Mouse (Mus musculus) gastrocnemius, adult 2 months (tissue): ENCODE measurements around the gene Pou2f3. TPM values are rescaled to one million over a fixed set of nuclear protein-coding genes. Genes with fewer than 3 reads are reported as not detected.

Source experiments
- DNase-seq: peaks from one replicate; pipeline ENCODE4 v3.0.0; 2022
- H3K27ac ChIP-seq: fragments of 200-600 bp; 2 replicates; pipeline ENCODE4 v1.8.1; 2022; ENCODE audit warnings: mild to moderate bottlenecking
- H3K4me3 ChIP-seq: fragments of 200-600 bp; 2 replicates; pipeline ENCODE4 v1.8.1; 2022; ENCODE audit warnings: mild to moderate bottlenecking, moderate library complexity
- CTCF ChIP-seq: fragments of 200-600 bp; IDR thresholded peaks from 2 replicates; pipeline ENCODE4 v1.8.1; 2022; ENCODE audit warnings: antibody characterized with exemption, mild to moderate bottlenecking, moderate library complexity
- intact Hi-C: fragments of 180-260 bp; cut with DNase I; formaldehyde crosslinking; loops from one replicate; pipeline ENCODE4 v1.15.1; 2025
- total RNA-seq, 2 experiments: library from RNA; stranded (reverse); gene quantifications; 2 replicates each; pipeline ENCODE4 v1.2.3; 2021

Pou2f3 gene
- total RNA-seq, 2 experiments from 2014 or later, result 0.11 to 0.15 TPM

GRCm38 (mm10) chr9:43108721-43109120 lies 101.4 kb downstream of the Pou2f3 start:
- Histone ChIP-seq H3K27ac (peak overlapping the region; percentile 3; the same call in 1 of the 2 replicates), H3K4me3 (no peak overlapping the region)
- intact Hi-C loops, result no loop called here
- TF ChIP-seq CTCF, result no peak
- DNase-seq, result no peak

DNA sequence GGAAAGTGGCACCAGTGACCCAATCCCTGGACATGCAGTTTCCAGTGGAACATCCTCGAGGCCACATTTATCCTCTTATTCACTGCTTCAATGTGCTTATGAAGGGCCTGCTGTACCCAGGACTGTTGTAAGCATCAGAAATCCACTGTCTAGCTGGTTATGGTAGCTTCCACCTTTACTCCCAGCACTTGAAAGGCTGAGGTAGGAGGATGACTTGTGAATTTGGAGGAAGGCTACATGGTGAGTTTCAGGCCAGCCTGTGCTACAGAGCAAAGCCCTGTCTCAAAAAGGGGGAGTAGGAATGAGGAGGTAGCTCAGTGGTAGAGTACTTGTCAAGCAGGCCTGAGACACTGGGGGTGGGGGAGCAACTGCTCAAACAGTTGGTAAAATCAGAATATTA lies 102.1 kb downstream of the Pou2f3 start:
- intact Hi-C loops, result no loop called here
- Histone ChIP-seq H3K4me3 (no peak overlapping the region), H3K27ac (peak overlapping the region; percentile 97)
- TF ChIP-seq CTCF, result no peak
- DNase-seq, result no peak

- no peak for TF ChIP-seq CTCF
- intact Hi-C loops, result loop anchor here (1.0 kb wide), 1 partner anchor 107 kb away; no protein-coding TSS in a partner anchor
- Histone ChIP-seq H3K4me3 (peak overlapping the region; percentile 97), H3K27ac (peak overlapping the region; percentile 97)
- DNase-seq, result no peak
These were observed 102.6 kb downstream of the Pou2f3 start for GRCm38 (mm10) chr9:43107555-43107954.

DNA sequence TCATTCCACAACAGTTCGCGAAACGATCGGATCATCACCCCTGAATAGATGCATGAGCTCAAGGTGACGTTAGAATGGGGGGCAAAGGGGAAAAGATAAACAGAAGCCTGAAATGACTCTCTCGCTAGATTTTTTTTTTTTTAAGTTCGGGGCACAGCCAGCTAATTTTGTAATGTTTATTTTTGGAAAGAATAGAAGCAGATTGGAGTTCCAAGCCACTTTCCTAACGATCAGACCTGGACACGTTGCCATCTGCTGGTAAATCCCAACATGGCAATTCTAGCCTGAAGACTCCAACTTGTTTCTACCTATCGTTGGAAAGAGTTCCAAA lies 103.0 kb downstream of the Pou2f3 start, which contains the start of gene Arhgef12:
Gene Arhgef12, minus strand, starts transcription at position 53 of the 331 bp plus-strand sequence.
- DNase-seq, result peak; percentile 66
- Histone ChIP-seq H3K27ac (peak within 1 kb of the TSS; percentile 97), H3K4me3 (peak within 1 kb of the TSS; percentile 97)
- peak; percentile 79 for TF ChIP-seq CTCF
- intact Hi-C loops, result loop anchor here (1.0 kb wide), 1 partner anchor 107 kb away; no protein-coding TSS in a partner anchor

GRCm38 (mm10) chr9:43106426-43107186 lies 103.6 kb downstream of the Pou2f3 start:
- TF ChIP-seq CTCF, result no peak
- peak; percentile 71 for DNase-seq
- intact Hi-C loops, result loop anchor here (1.0 kb wide), 1 partner anchor 106 kb away; no protein-coding TSS in a partner anchor

GRCm38 (mm10) chr9:43105664-43106361 lies 104.4 kb downstream of the Pou2f3 start:
- no peak for TF ChIP-seq CTCF
- peak; percentile 98 for DNase-seq
- intact Hi-C loops, result no loop called here

More at GRCm38 (mm10) chr9:43106426-43107186, 103.6 kb downstream of the Pou2f3 start:
- peak overlapping the region; percentile 97 for H3K4me3 ChIP-seq
- H3K27ac ChIP-seq, result peak overlapping the region; percentile 97

GRCm38 (mm10) chr9:43104873-43105663 lies 105.1 kb downstream of the Pou2f3 start:
- intact Hi-C loops, result no loop called here
- Histone ChIP-seq H3K27ac (peak overlapping the region; percentile 97), H3K4me3 (peak overlapping the region; percentile 97)
- no peak for TF ChIP-seq CTCF
- DNase-seq, result peak; percentile 63

More at GRCm38 (mm10) chr9:43105664-43106361, 104.4 kb downstream of the Pou2f3 start:
- H3K27ac ChIP-seq, result peak overlapping the region; percentile 97
- H3K4me3 ChIP-seq, result peak overlapping the region; percentile 97

GRCm38 (mm10) chr9:43104526-43104872 lies 105.7 kb downstream of the Pou2f3 start:
- DNase-seq, result no peak
- H3K4me3 ChIP-seq, result peak overlapping the region; percentile 97
- no peak for TF ChIP-seq CTCF
- intact Hi-C loops, result no loop called here
- peak overlapping the region; percentile 97 for H3K27ac ChIP-seq

DNA sequence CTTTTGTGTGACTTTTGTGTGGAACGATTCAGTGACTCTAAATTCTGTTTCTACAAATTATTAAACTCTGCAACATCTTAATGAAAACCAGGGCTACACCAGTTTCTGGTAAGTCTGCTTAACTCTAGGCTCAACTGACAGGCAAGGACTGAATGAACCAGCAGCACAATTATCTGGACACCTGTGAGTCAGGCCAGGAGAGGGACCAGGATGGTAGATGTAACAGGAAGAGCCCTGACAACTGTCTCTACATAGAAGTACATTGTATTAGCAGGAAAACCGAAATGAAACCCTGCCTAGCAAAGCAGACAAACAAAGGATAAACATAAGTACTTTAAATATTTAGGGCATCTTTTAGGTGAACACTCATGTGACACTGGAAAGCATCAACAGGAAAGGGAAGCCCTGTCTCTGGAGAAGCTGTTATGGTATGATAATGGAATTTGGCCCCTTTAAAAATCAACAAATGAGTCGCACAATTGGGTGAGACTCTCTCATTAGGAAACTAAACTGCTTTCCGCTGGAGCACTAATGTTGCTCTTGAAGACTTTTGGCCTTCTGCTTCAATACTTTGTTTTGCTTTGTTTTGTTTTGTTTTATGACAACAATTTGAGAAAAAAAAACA lies 106.4 kb downstream of the Pou2f3 start:
- DNase-seq, result no peak
- Histone ChIP-seq H3K27ac (peak overlapping the region; percentile 97), H3K4me3 (peak overlapping the region; percentile 97)
- intact Hi-C loops, result no loop called here
- TF ChIP-seq CTCF, result no peak

DNA sequence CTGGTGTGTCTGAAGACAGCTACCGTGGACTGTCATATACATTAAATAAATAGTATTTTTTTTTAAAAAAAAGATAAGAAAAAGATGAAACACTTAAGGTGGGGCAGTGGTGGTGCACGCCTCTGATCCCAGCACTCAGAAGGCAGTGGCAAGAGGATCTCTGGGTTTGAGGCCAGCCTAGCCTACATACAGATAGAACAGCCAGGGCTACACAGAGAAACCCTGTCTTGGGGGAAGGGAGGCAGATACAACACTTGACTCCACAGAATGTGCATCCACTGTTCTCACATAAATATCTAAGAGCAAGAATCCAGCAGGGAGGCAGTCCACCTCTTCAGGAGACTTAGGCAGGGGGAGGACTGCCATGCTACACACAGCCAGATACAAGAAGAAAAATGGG lies 107.2 kb downstream of the Pou2f3 start:
- no peak for DNase-seq
- intact Hi-C loops, result no loop called here
- Histone ChIP-seq H3K27ac (peak overlapping the region; percentile 97), H3K4me3 (peak overlapping the region; percentile 97)
- TF ChIP-seq CTCF, result no peak

DNA sequence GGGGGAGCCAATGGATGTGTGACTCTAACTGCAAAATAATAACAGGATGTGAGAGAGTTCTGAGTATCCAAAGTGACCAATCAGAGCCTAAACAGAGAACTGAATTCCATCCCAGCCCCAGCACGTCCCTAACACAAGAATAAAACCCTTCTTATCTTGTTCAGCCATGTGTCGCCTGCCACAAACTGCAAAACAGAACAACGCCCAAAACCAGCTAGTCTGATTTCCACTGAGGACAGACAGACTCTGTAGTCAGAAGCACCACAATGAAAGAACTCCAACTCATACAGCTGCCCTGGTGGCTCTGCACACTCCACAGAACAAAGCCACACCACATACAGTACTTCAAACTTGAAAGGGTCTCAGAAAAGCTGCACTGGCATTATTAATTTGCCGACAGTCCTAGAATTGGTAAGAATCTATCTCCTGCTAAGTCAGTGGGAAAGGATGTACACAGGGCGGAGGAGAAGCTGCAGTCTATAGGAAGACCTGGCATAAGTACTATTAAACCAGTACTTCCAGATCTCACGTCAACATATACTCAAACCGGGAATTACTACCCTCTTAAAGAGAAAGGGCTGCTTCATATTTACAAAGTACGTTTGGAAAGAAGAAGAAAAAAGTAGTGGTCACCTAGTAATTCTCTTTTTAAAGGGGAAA lies 108.1 kb downstream of the Pou2f3 start:
- no peak for DNase-seq
- H3K27ac ChIP-seq, result peak overlapping the region; percentile 97
- H3K4me3 ChIP-seq, result peak overlapping the region; percentile 97
- TF ChIP-seq CTCF, result no peak
- intact Hi-C loops, result no loop called here

DNA sequence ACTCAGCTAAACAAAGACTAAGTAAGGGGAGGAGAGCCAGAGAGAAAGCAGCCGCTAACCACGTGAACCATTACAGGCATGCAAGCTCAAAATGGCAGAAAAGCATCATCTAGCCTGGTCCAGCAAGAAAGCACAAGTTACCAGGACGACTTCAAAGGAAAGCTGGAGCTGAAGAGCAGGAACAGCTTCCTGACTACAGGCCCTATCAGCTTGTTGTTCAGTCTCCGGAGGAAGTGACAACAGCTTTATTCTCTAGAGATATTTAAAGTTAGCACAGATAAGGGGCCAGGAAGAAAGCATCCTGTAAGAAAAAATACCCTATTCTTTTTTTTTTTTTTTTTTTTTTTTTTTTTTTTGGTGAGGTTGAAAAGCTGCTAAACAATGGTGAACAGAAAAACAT lies 111.2 kb downstream of the Pou2f3 start:
- H3K4me3 ChIP-seq, result no peak overlapping the region; the same call in 1 of the 2 replicates
- H3K27ac ChIP-seq, result peak overlapping the region; percentile 69
- TF ChIP-seq CTCF, result no peak
- no peak for DNase-seq
- intact Hi-C loops, result loop anchor here (10.0 kb wide), 1 partner anchor 54 kb away; no protein-coding TSS in a partner anchor
